Mouse (Mus musculus) frontal cortex, postnatal 36 days (tissue): ENCODE measurements around the gene Rnasel.

Experiments
- DNase-seq, 2 experiments: peaks; one replicate each; pipeline ENCODE4 v3.0.0; 2022; ENCODE audit warnings: low spot score in 2 of 2

Rnasel gene

DNA sequence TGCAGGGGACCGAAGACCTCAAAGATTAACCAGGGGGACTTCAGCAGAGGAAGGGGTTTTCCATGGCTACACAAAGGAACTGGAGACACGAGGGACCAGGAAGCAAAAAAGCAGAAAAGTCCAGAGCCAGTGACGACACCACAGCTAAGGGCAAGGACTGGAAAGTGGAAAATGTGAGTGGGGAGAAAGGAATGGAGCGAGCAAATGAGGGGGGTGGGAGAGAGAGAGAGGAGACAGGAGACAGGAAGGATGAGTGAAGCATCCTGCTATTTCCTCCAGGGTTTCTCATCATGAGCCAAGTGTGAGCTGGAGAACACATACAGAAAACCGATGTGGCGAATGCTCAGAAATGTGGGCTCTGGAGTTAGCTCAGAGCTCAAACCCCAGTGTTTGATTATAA is 13.1 kb upstream of the Rnasel start:
- no peak for DNase-seq

DNA sequence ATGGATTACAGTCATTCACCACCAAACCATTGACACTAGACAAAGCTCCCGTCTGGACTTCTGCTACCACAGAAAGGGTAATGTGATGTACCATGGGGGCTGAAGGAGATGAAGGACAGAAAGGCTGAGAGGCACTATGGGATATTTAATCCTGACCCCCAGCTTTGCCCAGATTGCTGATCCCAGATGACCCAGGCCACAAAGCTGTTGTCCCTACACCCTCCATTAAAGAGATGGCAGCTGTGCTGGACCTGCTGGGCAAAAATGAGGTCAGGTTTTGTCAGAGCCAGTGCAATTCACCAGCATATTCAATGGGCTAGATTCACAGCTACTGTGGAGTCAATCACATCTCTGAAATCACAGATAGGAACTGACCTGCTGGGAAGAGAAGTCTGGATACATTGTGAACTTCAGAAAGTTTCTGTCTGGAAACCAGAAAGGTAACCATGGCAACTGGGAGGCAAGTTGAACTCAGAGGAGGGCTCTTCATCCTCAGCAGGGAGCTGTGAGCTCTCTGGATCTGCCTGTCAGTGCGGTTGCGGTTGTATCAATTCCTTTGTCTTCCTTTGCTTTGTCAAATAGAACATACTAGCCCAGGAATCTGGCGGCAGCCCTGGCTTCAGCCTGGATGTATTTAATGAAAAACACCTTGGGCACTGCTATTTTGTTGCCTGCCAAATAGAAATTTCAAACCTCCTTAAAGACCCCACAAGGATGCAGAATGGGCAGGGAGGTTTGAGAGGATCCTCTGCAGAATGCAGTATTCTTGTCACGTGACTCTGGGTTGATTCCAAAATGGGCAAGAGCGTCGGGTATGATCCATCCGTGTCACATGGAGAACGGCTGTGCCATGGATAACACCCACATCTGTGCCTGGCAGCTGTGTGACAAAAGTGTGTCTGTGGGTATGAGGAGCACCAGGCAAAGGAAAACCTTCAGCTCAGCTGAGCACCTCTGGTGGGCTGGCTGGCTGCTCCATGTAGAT is 11.8 kb upstream of the Rnasel start:
- no peak for DNase-seq

DNA sequence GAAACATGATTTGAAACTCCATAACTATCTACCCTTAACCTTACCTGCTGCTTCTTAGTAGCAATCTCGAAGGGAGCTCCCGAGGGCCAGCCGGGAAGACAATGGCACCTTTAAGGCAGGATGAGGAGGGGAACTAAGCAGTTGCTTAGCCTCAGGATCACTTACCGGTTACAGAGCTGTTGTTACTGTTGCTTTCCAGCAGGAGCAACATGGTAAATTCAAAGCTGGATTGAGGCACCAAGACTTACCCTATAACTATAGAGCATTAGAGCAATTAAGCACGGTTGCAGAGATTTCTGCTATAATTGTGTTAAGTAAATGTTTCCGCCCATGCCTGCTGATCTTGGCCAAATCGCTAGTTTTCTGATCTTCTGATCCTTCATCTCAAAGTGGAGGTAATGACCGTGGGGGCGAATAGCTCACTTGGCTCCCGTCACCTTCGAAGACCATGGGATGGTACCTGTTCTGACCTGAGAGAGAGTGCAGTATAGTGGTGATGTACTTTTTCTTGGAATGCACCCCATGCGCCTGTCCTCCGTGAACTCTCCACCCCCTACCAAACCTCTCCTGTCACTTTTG is 9.7 kb upstream of the Rnasel start:
- no peak for DNase-seq

DNA sequence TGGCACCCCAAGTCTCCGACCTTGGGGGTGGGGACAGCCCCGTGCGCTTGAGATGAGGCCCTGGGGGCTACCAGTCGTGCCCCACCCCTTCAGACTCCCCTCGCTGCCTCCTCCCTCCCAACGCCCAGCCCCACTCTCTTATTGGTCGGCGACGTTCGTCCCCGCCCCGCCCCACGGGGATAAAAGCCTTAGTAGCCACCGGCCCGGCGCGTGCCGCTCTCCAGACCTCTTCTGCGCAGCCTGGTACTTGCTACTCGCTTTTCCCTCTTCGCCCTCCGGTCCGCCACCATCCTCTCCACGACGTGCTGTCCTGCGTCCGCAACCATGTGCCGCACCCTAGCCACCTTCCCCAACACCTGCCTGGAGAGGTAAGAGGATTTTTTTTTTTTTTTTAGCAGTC is 9.1 kb upstream of the Rnasel start, which contains the start of gene Rgs16:
Gene Rgs16, plus strand, starts transcription at position 205 of the 400 bp plus-strand sequence.
- peak in 1 of 2 experiments; percentile 54 for DNase-seq

DNA sequence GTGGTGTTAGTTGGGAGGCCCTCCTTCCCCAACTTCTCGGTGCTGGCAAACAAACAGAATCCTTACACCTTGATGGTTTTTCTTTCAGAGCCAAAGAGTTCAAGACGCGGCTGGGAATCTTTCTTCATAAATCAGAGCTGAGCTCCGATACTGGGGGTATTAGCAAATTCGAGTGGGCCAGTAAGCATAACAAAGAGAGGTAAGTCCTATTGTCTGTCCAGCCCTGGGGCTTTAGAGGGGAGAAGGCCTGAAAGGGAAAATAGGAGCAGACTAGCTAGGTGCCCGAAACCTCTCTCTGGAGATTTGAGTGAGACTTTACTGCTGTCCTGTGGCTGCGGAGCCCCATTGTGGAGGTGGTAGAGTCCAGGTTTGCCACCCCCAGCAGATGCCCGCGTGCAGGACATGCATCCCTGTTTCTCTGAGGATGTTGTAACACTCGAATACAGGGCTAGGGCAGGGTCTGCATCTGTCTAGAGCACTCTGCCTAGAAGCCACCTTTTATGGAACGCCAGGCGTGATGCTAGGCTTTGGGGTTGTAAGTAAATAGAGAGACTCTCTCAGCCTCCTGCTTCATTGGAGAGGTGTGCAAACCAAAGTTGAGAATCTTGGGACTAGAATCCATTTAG is 8.3 kb upstream of the Rnasel start:
- no peak for DNase-seq

DNA sequence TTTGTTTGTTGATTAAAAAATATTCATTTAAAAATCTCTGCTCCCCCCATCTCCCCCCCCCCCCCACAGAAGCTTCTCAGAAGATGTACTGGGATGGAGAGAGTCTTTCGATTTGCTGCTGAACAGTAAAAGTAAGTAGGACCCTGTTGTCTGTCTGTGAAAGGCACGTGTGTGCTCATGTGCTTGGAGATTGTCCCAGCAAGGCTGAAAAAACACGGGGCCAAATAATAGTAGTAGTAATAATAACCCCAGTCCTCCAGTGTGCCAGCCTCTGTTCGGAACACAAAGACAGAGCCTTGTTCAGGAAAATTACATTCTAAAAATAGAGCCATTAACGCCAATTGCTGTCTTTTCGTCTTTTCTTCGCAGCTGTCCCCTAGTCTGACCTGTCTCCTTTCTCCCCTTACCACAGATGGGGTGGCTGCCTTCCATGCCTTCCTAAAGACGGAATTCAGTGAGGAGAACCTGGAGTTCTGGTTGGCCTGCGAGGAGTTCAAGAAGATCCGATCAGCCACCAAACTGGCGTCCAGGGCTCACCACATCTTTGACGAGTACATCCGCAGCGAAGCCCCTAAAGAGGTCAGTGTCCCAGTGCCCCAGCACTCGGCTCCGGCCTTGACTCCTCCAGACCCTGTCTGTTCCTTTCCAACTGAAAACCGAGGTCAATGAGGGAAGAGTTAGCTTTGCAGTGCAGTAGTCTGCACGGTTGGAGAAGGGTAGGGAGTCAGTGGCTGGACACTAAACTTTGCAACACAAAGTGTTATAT is 7.5 kb upstream of the Rnasel start:
- DNase-seq, result no peak

DNA sequence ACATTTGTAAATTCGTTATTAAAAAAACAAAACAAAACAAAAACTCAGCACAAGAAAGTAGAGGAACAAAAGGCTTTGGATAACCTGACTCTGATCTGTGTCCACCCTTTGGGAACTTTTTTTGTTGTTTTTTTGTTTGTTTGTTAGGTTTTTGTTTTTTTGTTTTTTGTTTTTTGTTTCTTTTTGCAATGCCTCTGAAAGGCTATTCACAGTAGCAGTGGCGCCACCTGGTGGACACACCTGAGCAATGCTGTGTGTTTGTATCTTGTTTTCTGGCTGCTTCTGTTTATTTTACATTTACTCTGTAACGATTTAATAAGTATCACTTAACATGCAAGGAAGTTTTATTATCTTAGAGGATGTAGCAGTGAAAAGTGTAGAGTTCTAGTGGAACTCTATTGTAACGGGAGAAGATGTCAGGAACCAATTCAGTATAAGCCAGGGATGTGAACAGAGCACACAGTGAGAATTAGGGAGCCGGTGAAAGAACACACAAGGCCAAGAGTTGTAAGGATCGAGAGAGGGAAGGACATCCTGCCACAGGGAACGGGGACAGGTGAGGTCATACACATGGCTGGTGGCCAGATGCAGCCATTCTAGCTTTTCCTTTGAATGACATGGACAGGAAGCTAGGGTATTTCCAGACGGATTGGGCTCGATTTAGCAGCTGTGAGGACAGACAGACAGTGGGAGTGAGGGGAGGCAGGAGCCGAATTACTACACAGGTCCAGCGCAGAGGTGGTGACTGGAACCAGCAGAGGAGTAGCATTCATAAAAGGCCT is 6.7 kb upstream of the Rnasel start:
- DNase-seq, result peak; percentile 71 to 81

DNA sequence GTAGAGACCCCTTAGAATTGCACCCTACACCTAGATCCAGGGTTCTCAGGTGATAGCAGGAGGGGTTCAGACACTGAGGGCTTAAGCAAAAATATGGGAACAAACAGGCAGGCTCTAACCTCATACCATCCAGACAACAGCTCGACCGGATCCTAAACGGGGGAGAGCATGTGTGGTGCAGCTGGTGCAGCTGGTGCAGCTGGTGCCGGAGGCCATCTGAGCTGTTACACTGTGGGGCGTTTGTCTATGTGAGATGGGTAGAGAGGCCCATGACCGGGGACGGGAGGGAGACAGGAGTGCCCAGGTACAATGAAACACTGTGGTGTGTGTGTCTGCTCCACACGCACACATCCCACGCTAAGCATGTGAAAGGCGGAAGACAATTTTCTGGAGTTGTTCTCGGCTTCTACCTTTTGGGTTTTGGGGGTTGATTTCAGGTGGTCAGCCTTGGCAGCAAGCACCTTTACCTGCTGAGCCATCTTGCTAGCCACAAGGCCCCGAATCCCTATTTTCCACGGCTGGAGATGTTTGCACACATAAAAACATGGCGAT is 3.0 kb upstream of the Rnasel start:
- DNase-seq, result no peak

DNA sequence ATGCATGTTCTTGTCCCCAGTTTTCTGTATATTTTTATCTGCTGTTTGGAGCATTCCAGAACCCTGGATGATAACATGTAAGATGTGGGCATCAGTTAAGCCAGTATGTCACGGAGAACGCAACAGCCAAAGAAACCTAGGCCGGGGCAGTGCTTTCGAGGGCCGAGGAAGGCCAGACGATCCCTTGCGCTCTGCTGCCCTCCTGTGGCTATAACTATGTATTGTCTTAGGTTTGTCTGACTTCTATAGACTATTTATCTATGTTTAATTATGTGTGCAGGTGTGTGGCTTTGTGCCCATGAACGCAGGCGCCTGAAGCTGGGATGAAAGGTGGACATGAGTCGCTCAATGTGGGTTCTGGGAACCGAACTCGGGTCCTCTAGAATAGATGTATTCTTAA is 2.5 kb upstream of the Rnasel start:
- peak; percentile 70 to 77 for DNase-seq

DNA sequence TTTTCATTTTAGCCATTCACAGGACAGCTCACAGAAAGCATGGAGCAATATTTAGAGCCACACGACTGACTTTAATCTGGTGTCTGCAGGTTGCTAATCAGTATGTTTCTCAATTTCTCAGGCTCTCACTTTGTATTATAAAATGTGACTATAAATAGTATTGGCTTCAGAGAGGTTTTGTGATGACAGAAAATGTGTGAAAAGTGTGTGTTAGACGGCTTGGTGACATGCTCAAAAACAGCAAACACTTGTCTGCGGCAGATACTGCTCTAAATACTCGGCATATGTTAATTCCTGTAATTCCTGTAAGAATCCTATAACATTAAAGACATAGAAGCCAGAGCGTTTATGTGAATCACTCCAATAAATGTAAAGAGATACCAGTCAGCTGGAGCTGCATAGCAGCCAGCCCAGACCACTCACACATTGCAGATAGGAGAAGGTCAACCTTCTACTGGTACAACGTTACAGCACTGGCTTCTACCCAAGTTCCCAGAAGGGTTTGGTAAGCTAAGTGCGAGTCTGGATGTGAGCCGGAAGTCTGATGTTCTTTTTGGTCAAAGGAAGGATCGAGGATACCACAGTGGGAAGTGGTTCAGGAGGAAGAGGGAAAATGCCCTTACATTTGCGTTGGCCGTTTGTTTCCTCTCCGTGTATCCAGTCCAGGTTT is 1.2 kb upstream of the Rnasel start:
- no peak for DNase-seq

DNA sequence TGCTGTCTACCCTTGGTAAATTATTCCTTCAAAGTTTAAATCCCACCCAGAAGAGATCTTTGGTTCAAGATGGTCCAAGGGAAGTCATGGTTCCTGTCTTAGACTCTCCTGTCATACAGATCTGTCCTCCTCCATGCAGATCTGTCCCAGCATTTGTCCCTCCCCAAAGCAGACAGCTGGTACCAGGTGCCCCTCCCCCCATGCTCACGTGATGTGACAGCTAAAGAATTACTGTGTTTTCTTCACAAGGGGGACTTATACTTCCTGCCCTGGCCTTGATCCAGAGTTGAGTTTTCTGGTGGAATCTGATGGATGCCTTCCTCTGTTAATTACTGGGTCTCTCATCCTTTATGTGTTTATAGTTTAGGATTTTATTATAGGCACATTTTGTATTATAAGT is 677 bp upstream of the Rnasel start:
- DNase-seq, result no peak

DNA sequence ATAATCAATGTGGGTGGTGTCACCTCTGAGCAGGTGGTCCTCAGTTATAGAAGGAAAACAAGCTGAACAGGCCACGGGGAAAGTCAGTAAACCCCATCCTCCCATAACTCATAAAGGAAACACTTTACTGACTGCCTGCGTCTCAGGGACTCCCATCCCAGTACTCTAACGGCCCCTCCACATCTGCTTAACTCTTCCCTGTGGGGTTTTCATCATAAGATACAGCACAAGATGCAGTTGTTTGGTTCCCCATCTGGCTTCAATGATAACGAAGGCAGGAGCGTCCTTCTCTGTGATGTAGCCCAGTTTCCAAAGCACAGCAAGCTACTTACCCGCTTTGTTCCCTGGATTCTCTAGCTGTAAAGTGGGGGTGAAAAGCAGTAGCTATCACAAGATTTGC is 828 bp downstream of the Rnasel start:
- no peak for DNase-seq

DNA sequence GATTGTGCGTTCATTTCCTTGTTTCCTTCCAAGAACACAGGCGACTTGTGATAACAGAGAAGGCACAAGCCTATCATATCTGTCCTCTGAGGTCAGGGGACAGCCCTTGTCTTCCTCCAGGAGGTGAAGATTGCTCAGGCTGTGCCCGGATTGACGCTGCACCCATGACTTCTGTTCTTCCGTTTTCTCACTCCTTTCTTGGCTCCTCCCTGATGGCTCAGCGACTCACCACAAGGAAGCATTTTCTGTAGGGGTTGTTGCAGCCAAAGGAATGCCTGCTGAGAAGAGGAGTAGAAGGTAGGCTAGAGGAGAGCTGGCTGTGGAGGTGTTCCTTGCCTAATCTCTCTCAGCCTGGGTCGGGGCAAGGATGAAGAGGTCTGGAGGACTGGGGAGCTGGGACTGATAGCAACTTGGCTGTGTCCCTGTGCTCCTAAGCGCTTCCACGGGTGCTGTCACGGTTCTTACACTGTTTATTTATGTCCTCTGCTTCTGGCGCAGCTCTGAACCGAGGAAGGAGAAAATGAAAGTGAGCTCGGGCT is 2.6 kb downstream of the Rnasel start:
- DNase-seq, result peak in 1 of 2 experiments; percentile 44

DNA sequence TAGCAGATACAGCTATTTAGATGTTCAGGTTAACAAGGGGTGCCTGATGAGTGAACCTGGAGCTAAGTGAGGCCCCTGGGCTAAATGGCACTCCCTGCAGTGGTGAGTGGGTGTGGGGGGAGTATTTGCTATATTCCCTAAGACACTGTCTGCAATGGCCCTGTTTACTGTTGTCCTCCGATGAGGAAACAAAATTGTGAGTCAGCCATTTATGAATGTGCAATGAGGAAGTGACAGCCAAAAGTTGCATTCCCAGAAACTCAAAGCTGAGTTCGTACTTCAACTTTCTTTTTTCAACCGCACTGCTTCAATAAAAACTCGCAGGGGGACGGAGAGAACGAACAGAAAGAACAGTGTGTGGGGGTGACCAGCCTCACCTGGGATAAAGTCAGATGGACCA is 3.3 kb downstream of the Rnasel start:
- no peak for DNase-seq

DNA sequence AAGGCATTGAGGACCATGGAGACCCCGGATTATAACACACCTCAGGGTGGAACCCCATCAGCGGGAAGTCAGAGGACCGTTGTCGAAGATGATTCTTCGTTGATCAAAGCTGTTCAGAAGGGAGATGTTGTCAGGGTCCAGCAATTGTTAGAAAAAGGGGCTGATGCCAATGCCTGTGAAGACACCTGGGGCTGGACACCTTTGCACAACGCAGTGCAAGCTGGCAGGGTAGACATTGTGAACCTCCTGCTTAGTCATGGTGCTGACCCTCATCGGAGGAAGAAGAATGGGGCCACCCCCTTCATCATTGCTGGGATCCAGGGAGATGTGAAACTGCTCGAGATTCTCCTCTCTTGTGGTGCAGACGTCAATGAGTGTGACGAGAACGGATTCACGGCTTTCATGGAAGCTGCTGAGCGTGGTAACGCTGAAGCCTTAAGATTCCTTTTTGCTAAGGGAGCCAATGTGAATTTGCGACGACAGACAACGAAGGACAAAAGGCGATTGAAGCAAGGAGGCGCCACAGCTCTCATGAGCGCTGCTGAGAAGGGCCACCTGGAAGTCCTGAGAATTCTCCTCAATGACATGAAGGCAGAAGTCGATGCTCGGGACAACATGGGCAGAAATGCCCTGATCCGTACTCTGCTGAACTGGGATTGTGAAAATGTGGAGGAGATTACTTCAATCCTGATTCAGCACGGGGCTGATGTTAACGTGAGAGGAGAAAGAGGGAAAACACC is 4.7 kb downstream of the Rnasel start:
- no peak for DNase-seq

DNA sequence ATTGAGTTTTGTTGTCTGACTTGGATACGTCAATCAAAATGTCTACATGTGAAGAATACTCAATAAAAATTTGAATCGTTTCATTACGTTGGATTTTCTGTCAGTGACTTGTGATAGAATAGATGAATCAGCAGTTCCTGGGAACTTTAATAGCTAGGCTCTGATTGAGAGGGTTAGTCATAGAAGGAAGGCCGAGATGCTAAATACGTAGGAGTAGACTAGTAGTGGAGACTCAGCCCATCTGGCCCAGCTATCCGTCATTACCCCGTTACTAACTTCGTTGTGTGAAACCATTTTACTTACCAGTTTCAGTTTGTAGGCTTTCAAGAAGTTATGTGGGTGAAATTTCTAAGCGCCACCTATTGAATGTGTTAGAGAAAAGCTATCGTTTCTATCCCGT is 14.9 kb downstream of the Rnasel start:
- no peak for DNase-seq

DNA sequence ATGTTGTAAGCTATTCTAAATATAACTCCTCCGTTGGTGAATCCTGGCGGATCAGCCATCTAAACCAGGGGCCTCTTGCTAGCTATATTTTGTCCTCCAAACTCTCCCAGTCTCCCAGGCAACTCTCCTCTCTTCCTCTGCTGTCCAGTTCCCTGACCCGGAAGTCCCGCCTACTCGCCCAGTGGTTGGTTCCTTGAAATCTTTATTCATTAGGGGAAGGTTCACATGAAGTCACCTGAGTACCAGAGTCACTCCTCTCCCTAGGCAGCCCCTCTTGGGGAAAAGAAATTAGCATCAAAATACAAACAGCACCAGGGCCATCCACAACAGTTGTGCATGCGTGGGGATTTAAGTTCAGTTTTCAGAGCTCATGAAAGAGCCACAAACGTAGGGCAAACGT is 17.1 kb downstream of the Rnasel start:
- DNase-seq, result no peak

DNA sequence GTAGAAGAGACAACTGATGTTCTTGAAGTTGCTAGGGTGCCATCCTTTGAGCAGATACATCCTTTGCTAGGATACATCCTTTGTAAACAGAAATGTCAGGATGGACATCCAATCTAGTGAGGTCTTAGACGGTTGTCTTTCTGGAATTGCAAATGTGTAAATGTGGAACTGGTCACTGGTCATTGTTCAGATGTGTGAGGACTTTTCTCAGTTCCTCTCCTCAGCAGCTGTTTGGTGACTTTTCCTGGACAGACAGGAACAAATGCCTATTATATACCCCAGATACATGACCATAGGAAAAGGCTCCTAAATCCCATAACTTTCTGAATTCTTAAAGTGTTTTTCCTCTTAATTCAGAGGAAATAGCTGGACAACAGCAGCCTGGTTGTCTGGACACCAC is 18.1 kb downstream of the Rnasel start:
- no peak for DNase-seq

DNA sequence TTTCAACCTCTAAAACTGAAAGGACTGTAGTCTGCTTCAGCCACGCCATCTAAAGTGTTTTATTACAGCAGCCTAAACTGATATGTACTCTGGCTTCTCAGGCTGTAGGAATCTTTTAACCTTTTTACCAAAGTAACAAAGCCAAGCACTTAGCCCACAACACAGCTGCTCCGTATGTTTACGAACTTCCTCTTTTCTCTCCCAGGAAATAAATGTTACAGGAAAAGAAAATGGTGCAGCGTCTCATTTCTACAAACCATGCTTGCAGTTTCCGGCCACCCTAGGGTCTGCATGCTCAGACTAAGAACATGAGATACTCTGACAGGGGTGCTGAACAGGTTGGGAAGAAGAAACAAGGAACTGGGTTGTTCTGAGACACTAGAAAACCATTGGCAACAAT is 19.2 kb downstream of the Rnasel start:
- no peak for DNase-seq
